Mouse (Mus musculus): Measurements from ENCODE around the gene Laptm5. TPM values are rescaled to one million over a fixed set of nuclear protein-coding genes. Genes with fewer than 3 reads are reported as not detected.

The Laptm5 gene
- polyA plus RNA-seq, 1 experiment from 2014 or later = 34.0 TPM

DNA sequence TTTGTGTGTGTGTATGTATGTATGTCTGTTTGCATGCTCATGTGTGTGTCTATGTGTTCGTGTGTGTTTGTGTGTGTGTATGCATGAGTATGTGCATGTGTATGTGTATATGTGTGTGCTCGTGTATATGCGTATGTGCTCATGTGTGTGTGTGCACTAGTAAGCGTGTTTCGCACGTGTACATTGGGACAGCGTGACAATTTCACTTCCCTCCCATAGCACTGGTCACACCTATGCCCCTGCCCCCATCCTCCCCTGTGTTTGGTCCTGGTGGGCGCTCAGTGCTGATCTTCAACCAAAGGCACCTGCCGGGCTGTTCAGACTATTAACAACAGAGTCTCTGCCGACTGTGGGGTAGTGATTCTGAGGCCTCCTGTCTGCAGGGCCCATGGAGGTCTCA, 4.8 kb upstream of the Laptm5 start:
- no peak for TF ChIP-seq EP300 (optimal IDR thresholded peaks at IDR 0.05)
- no peak for TF ChIP-seq CTCF (IDR thresholded peaks at IDR 0.05; ENCODE audit: low read depth)
- 91% methylated on average over 10 of the region's 10 CpGs for WGBS
- H3K4me3 ChIP-seq (ENCODE audit: low read depth, low read length) = no peak overlapping the region
- no peak overlapping the region for H3K27ac ChIP-seq (replicated peaks)
- no peak overlapping the region for H3K9ac ChIP-seq (ENCODE audit: low read length)
- no peaks in the 10 kb centered on the region for H3K4me1 ChIP-seq (replicated peaks; ENCODE audit: control insufficient read depth, insufficient read depth)
- H3K4me2 ChIP-seq (replicated peaks; ENCODE audit: low read depth) = no peak overlapping the region
- no peaks in the 10 kb centered on the region for H3K9me3 ChIP-seq (ENCODE audit: control insufficient read depth, low read length)
- H3K27me3 ChIP-seq (ENCODE audit: control insufficient read depth, insufficient read depth, low read length) = no peaks in the 10 kb centered on the region
- ATAC-seq (ENCODE audit: low FRiP score, low TSS enrichment) (no peak), DNase-seq (ENCODE audit: low spot score) (no peak)
- H3K36me3 ChIP-seq (ENCODE audit: control insufficient read depth, insufficient read depth, low read length) = no peaks in the 10 kb centered on the region

DNA sequence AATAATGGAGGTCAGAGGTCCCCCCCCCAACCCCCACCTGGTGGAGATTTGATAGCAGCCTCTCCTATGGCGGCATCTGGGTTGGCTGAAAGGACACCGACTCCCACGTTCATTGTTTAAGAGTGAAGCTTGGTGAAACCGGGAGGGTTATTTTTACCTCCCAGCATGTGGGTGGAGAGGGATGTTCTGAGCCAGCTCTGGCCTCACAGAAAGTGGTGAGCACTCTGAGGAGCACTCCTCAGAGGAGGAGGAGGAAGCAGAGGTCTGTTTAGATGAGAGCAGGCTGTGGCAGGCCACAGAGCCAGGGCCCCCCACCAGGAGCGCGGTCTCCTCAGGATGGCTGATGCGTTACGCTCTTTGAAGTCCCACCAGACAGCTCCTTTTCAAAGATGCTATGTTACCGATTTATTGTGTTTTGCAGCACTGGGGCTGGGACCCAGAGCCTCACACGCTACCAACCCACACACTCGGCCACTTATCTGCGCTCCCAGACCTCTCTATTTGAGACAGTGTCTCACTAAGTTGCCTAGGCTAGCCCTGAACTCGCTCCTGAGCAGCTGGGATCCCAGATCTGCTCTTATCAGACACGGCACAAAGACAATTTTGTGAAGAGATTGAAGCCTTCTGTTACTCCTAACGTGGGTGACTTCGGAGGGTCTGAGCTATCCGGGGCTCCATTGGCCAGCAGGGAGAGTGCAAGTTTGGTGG, 3.6 kb upstream of the Laptm5 start:
- no peak for ATAC-seq (ENCODE audit: low FRiP score, low TSS enrichment)
- Histone ChIP-seq H3K9me3 (ENCODE audit: control insufficient read depth, low read length) (no peaks in the 10 kb centered on the region), H3K4me2 (replicated peaks; ENCODE audit: low read depth) (no peak overlapping the region), H3K27ac (replicated peaks) (no peak overlapping the region), H3K4me3 (ENCODE audit: low read depth, low read length) (no peak overlapping the region), H3K36me3 (ENCODE audit: control insufficient read depth, insufficient read depth, low read length) (no peaks in the 10 kb centered on the region), H3K9ac (ENCODE audit: low read length) (no peak overlapping the region), H3K27me3 (ENCODE audit: control insufficient read depth, insufficient read depth, low read length) (no peaks in the 10 kb centered on the region), H3K4me1 (replicated peaks; ENCODE audit: control insufficient read depth, insufficient read depth) (no peaks in the 10 kb centered on the region)
- TF ChIP-seq CTCF (IDR thresholded peaks at IDR 0.05; ENCODE audit: low read depth) (no peak), EP300 (optimal IDR thresholded peaks at IDR 0.05) (no peak)
- DNase-seq (ENCODE audit: low spot score) = no peak
- WGBS = 71% methylated on average over 17 of the region's 17 CpGs

DNA sequence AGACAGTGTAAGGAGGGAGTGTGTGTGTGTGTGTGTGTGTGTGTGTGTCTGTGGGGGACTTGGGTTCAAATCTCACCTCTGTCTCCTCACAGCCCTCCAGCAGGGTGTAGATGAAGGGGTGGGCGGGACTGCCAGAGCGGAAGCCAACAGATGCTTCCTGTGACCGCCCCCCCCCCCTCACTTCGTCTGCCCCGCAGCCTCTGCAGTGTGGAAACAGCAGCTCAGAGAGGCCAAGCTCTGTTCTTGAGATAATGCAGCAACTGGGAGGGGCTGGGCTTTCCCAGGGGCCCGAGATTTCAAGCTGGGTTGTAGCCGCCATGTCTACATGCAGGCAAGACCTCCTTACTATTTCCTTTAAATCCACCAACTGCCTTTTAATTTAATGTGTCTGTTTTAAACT, 2.3 kb upstream of the Laptm5 start:
- TF ChIP-seq EP300 (optimal IDR thresholded peaks at IDR 0.05) (no peak), CTCF (IDR thresholded peaks at IDR 0.05; ENCODE audit: low read depth) (no peak)
- WGBS = 31% methylated on average over 7 of the region's 7 CpGs
- DNase-seq (ENCODE audit: low spot score) = no peak
- H3K27me3 ChIP-seq (ENCODE audit: control insufficient read depth, insufficient read depth, low read length) = no peaks in the 10 kb centered on the region
- no peak overlapping the region for H3K4me3 ChIP-seq (ENCODE audit: low read depth, low read length)
- no peak overlapping the region for H3K27ac ChIP-seq (replicated peaks)
- H3K4me2 ChIP-seq (replicated peaks; ENCODE audit: low read depth) = no peak overlapping the region
- H3K9me3 ChIP-seq (ENCODE audit: control insufficient read depth, low read length) = no peaks in the 10 kb centered on the region
- no peak for ATAC-seq (ENCODE audit: low FRiP score, low TSS enrichment)
- no peaks in the 10 kb centered on the region for H3K36me3 ChIP-seq (ENCODE audit: control insufficient read depth, insufficient read depth, low read length)
- no peaks in the 10 kb centered on the region for H3K4me1 ChIP-seq (replicated peaks; ENCODE audit: control insufficient read depth, insufficient read depth)
- H3K9ac ChIP-seq (ENCODE audit: low read length) = no peak overlapping the region

DNA sequence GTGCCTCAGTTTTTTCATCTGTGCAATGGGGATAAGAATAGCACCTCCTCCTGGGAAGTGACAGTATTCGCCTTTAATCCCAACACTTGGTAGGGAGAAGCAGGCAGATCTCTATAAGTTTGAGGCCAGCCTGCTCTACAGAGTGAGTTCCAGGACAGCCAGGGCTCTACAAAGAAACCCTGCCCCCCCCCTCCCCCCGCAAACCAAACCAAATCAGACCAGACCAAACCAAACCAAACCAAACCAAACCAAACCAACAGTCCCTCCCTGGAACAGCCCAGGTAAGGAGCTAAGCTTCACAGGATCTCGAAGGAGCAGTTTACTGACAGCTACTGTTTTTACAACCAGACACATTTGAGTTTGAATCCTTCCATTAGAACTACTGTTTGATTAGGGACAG, 299 bp upstream of the Laptm5 start:
- H3K4me3 ChIP-seq (ENCODE audit: low read depth, low read length) = no peak overlapping the region
- no peak overlapping the region for H3K4me2 ChIP-seq (replicated peaks; ENCODE audit: low read depth)
- H3K27me3 ChIP-seq (ENCODE audit: control insufficient read depth, insufficient read depth, low read length) = no peaks in the 10 kb centered on the region
- no peak for TF ChIP-seq CTCF (IDR thresholded peaks at IDR 0.05; ENCODE audit: low read depth)
- no peak overlapping the region for H3K27ac ChIP-seq (replicated peaks)
- H3K9ac ChIP-seq (ENCODE audit: low read length) = no peak overlapping the region
- no peaks in the 10 kb centered on the region for H3K9me3 ChIP-seq (ENCODE audit: control insufficient read depth, low read length)
- DNase-seq (ENCODE audit: low spot score) = no peak
- H3K4me1 ChIP-seq (replicated peaks; ENCODE audit: control insufficient read depth, insufficient read depth) = no peaks in the 10 kb centered on the region
- no peaks in the 10 kb centered on the region for H3K36me3 ChIP-seq (ENCODE audit: control insufficient read depth, insufficient read depth, low read length)
- WGBS = 72% methylated on average over 3 of the region's 3 CpGs
- no peak for ATAC-seq (ENCODE audit: low FRiP score, low TSS enrichment)

DNA sequence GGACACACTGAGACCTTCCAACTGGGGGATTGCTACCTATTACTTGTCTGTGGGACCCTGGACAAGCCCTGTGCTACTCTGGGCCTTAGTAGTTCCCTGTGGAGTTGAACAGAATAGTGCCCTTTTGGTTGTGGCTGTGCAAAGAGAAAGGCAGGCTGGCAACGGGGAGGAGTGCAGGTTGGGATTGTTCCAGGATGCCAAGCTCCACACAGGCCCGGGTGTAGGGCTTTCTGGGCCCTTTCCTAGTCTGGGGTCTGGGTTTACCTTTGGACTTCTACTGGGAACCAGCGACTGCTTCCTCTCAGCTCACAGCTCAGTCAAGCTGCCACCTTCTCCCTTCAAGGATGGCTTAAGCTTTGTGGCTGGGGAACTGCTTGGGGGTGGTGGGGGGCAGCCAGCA, 586 bp downstream of the Laptm5 start:
- ATAC-seq (ENCODE audit: low FRiP score, low TSS enrichment) = no peak
- no peaks in the 10 kb centered on the region for H3K36me3 ChIP-seq (ENCODE audit: control insufficient read depth, insufficient read depth, low read length)
- TF ChIP-seq EP300 (optimal IDR thresholded peaks at IDR 0.05) (no peak), CTCF (IDR thresholded peaks at IDR 0.05; ENCODE audit: low read depth) (no peak)
- WGBS = 75% methylated on average over 3 of the region's 3 CpGs
- no peaks in the 10 kb centered on the region for H3K27me3 ChIP-seq (ENCODE audit: control insufficient read depth, insufficient read depth, low read length)
- no peak overlapping the region for H3K4me3 ChIP-seq (ENCODE audit: low read depth, low read length)
- peak overlapping the region; percentile 40; the same call in 1 of the 2 replicates for H3K27ac ChIP-seq (replicated peaks)
- no peaks in the 10 kb centered on the region for H3K9me3 ChIP-seq (ENCODE audit: control insufficient read depth, low read length)
- H3K9ac ChIP-seq (ENCODE audit: low read length) = no peak overlapping the region
- no peak overlapping the region for H3K4me2 ChIP-seq (replicated peaks; ENCODE audit: low read depth)
- no peak for DNase-seq (ENCODE audit: low spot score)
- H3K4me1 ChIP-seq (replicated peaks; ENCODE audit: control insufficient read depth, insufficient read depth) = no peaks in the 10 kb centered on the region

DNA sequence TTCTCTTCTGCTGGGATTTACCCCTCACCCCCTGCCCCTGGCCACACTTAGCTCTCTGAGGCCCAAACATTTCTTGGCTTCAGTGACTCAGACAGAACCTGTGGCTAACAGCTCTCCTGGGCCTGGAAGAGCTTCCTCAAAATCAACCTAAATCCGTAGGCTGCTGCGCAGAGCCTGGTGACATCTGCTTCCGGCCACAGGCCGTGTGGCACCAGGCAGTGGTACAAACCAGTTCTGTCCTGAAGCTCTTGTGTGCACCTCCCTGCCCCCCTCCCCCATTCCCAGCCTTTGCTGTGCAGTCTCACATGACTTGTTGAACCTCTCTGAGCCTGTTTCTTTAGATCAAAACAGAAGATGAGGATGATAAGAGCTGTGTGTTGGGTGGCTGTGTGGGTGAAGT, 1.1 kb downstream of the Laptm5 start:
- no peak overlapping the region for H3K4me3 ChIP-seq (ENCODE audit: low read depth, low read length)

More for the DNA sequence above, 1.1 kb downstream of the Laptm5 start:
- TF ChIP-seq CTCF (IDR thresholded peaks at IDR 0.05; ENCODE audit: low read depth) (no peak), EP300 (optimal IDR thresholded peaks at IDR 0.05) (no peak)
- peak overlapping the region; percentile 40; the same call in 1 of the 2 replicates for H3K27ac ChIP-seq (replicated peaks)
- no peaks in the 10 kb centered on the region for H3K9me3 ChIP-seq (ENCODE audit: control insufficient read depth, low read length)
- H3K36me3 ChIP-seq (ENCODE audit: control insufficient read depth, insufficient read depth, low read length) = no peaks in the 10 kb centered on the region
- no peaks in the 10 kb centered on the region for H3K4me1 ChIP-seq (replicated peaks; ENCODE audit: control insufficient read depth, insufficient read depth)
- ATAC-seq (ENCODE audit: low FRiP score, low TSS enrichment) (no peak), DNase-seq (ENCODE audit: low spot score) (no peak)
- H3K4me2 ChIP-seq (replicated peaks; ENCODE audit: low read depth) = no peak overlapping the region
- H3K9ac ChIP-seq (ENCODE audit: low read length) = no peak overlapping the region
- H3K27me3 ChIP-seq (ENCODE audit: control insufficient read depth, insufficient read depth, low read length) = no peaks in the 10 kb centered on the region
- WGBS = 82% methylated on average over 4 of the region's 4 CpGs
